Mouse (Mus musculus) telencephalon, adult 2 months (tissue): ENCODE measurements at regions not wholly inside any gene's neighbourhood (a gene's known extent, or its start where the extent isn't known, plus 50 kb on each side); places are given as distances from the start of the nearest gene placed in this dataset.

ENCODE experiments used
- DNase-seq: peaks from one replicate; pipeline ENCODE4 v3.0.0-alpha.2; 2011; ENCODE audit warnings: low read depth, low spot score

DNA sequence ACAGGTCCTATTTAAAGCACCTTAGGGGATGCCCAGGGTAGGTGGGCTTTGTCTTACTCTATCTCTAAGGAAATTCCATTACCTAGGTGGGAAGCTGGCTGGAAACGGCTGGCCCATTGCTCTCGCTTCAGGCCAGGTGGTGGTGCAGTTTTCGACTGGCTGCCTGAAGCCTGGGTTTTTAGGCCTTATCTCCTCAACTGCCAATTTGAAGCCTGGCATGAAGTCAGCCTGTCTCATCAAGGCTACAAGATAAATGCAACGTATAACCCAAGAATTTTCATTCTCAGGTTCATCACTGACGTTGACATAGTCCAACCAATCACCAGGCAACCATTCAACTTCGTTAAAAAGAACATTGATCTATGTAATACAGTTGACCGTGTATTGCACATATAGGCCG lies 417.3 kb upstream of the Gm6657 start:
- no peak for DNase-seq

DNA sequence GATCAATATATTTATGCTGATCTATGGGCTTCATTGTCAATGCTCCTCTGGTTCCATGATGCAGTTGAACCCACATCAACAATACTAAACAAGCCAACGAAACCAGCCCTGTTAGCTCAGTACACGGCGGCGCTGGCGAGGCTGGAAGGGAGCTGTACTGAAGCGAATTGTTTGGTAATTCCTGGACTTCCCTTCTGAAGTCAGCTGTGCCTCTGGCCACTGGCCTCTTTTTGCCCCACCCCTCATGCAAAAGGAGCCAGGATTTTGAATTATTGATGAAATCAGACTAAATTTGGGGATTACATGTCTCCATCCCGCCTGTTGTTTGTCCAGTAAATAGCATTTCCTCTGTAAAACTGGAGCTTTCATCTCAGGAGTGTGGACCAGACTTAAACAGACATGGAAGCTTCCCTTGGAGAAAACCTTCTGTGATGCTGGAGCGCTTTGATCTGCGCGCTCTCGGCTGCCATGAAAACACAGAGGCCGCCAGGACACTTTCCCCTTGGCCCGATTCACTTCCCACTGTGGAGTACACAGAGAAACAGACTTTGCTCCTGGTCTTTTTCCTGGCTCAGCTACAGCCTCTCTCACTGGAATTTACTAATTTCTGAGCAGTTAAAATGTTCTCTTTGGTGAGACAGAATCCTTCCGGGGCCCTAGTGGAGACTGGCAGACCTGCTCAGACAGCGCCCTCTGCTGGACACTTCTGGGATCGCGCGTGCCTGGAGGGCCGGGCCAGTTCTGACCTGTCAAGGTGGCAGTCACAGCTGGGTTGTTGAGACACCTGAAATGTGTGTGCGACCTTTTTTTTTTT lies 412.9 kb upstream of the Gm6657 start:
- DNase-seq: no peak

DNA sequence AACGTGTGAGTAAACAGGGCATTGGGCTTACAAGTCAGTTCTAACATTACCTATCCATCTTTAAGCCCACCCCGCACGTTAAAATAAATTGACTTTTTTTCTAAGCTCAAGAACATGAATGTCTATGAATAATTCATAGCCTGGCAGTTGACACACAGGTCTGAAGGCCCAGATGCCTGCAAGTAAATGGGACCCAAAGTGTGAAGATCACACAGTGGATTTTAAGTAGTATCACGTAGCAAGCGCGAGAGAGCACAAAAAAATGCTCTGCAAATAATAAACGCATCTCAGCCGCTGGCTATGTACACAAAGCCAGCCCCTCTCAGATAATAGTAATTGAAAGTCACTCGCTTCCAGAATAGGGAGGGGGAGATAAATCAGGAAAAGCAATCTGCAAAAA lies 410.1 kb upstream of the Gm6657 start:
- no peak for DNase-seq

DNA sequence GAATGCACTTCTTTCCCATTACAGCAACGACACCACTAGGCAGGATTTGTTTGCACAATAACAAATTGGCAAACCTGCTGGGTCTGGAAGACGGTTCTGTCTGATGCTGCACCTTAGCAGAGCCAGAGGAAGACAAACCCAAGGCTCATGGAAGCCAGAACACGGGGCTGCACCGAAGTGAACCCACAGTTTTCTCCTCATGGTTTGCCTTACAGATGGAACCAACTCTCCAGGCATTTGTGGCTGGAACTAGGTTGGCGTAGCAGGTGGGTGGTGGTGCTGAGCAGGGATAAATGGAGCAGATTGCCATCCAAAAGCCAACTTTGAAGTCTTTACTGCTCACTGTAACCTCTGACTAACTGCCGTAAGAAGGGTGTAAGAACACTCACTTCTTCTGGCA lies 408.4 kb upstream of the Gm6657 start:
- DNase-seq: peak; percentile 65

DNA sequence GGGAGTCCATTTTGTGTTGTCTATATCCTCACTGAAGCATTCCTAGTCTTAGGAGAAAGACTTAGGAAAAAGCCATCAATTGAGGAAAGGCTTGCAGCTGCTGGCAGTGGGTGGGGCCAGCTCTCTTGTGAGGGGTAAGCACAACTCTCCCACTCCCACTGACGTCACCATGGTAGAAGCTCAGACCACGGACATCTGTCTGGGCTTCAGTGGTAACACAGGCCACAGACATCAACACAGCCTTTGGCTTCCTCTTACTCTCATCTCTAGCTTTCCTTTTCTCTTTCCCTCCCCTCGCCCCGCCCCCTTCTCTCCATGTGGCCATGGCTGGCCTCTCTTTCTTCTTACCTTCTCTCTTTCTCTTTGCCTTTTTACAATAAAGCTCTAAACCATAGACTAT lies 407.4 kb upstream of the Gm6657 start:
- no peak for DNase-seq

DNA sequence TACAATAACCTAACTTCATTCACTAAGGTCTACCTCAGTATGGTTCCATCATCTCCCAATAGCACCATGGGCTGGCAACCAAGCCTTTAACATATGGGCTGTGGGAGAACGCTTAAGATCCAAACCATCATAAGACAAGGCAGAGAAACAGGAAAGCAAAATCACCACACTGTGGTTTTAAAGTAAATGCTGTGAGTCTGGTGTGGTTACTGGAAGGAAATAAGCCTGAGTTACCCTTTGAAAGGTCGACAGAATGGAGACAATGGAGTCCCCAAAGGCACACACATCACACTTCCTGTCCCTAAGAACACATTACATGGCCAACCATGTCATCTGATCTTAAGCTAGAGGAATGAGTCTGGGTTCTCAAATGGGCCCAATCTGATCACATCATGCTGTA lies 405.8 kb upstream of the Gm6657 start:
- DNase-seq: peak; percentile 50

DNA sequence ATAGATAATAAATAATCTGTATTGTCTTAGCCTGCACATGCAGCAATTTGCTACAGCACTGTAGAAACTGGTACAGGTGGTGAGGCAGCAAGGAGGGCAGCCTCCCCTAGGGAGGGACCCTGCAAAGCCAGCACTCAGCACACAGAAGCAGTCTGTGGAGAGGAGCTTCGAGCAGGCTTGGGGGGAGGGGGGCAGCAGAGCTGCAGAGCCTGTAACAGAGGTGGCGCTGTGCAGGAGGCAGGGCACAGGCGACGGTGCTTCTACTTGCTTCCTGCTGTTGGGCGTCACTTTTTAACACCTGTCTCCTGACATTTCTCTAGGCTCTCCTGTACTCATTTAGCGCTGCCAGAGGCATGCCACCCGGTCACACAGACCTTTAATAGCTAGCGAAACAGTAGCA lies 404.6 kb upstream of the Gm6657 start:
- no peak for DNase-seq

DNA sequence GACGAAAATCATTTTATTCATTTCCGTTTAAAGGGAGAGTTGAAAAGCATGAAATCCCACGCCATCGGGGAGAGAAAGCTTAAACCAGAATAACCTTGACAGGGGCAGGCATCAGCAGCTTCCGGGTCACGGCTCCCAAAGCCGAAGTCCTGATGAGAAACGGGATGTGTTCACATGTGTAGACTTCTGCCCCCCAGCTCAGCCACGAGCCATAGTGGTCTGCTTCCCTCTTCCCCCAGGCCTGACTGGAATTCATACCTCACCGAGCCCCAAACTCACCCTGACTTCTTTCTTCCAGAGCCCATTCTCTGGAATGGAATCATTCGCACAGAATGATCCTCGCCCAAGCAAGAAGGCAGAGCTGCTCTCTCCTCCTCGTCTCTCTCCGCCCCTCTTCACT lies 404.2 kb upstream of the Gm6657 start:
- DNase-seq: no peak

DNA sequence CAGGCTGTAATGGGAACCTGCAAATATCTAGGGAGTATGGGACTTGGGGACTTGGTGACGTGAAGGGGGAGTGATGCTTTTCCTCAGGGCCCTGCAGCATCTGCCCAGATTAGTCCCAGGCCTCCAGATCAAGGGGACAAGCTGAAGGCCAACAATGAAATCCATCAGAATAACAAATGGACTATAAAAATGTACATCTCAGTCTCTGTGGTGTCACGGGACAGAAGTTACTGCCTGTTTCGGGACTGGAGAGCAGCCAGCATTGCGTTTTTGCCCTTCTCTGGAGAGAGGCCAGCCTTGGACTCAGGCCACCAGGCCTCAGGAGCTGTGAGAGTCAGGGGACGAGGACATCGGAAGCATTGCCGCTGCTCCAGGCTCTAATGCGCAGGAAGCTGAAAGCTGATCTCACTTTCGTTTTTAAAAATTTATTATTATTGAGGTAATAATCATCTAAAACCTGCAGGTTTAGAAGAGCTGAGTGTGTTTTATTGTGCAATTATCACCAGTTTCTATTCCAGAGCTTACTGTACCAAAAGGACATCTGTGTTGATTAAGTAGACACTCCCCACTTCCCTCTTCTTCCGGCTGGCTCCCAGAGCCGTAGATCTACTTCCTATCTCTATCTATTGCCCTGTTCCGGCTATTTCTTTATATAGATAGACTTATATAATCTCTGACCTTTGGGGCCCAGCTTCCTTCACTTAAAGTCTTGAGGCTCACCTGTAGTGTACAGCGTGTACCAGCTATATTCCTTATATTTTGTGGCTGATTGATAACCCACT lies 403.0 kb upstream of the Gm6657 start:
- DNase-seq: no peak

DNA sequence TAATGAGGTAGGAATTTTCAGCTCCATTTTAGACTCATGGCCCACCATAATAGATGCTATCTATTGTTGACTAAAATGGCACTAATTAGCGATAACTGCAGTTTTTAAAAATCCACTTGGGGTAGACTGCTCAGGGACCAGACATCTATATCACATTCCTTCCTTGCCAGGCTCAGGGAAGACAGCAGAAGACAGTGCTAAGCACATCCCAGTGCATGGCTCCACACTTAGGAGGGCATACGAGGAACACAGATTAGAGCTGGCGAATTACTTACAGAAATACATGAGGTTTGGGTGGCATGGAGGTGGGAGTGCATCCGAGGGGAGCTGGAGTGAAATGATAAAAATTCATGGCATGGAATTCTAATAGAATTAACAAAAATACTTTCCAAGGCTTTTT lies 395.5 kb upstream of the Gm6657 start:
- no peak for DNase-seq

DNA sequence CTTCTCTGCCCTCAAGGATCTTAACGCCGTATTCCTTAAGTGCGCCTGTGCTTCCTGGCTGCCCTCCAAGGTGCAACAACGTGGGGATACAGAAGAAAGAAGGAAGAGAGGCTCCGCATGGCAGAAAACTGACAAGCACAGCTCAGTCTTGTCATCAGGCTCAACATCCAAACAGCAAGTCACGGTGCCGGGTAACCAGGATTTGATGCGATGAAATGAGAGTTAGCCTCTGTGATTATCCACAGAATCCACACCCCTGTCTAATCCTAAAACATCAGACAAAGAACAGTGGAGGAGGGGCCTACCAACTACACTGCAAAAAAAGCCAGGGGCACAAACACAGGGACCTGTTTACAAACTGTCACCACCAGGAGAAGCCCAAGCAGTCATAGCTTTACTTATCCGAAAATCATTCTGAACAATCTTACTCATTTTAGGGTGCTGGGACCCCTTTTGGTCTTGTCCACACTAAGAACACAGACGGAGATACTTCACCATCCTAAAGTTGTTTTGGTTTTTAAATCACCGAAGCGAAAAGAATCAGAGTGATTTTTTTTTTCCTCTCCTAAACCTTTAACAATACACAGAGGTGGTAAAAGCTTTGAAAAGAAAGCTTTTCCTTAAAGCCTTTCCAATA lies 394.8 kb upstream of the Gm6657 start:
- DNase-seq: no peak

DNA sequence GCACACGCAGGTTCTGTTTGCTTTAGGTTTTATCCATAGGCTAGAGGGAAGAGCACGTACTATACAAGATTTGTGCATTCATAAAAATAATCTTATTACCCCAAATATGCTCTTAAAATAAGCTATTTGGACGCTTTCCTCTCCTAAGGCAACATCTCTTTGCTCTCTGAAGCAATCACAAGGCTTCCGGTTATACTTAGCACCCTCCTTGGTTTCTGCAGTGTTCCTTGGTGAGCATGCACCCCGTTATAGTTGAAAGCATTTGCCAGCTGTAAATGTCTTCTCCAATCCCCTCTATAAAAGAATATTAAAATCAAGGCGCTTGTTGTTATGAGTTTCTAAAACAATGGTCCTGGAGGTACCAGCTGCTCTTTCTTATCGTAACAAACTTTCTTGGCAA lies 386.4 kb upstream of the Gm6657 start:
- no peak for DNase-seq

DNA sequence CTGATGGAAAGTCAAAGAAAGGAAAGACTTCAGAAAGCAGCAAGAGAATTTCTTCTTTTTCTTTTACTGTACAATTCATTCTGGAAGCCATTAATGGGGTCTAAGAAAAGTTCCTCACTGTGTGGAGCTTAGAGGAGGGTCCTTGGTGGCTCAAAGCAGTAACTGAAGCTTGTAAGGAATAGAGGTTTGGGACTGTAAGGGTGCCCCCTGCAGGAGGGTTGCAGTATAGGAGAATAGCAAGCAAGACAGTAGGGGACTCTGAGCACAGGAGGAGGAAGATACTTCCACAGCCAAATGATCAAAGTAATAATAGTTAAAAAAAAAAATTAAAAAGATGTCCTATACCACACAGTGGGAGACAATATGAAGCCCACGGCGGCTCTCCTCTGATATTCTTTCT lies 382.8 kb upstream of the Gm6657 start:
- no peak for DNase-seq

DNA sequence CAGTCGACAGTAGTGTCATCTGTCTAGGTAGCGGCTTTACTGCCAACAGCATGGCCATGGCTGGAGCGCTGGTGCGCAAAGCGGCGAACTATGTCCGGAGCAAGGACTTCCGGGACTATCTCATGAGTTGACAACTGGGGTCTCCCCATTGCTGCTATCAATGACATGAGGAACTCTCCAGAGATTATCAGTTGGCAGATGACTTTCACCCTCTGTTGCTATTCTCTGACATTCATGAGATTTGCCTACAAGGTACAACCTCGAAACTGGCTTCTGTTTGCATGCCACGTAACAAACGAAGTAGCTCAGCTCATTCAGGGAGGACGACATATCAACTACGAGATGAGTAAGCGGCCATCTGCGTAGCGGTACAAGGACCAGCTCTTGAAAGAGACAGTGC lies 374.6 kb upstream of the Gm6657 start:
- no peak for DNase-seq

DNA sequence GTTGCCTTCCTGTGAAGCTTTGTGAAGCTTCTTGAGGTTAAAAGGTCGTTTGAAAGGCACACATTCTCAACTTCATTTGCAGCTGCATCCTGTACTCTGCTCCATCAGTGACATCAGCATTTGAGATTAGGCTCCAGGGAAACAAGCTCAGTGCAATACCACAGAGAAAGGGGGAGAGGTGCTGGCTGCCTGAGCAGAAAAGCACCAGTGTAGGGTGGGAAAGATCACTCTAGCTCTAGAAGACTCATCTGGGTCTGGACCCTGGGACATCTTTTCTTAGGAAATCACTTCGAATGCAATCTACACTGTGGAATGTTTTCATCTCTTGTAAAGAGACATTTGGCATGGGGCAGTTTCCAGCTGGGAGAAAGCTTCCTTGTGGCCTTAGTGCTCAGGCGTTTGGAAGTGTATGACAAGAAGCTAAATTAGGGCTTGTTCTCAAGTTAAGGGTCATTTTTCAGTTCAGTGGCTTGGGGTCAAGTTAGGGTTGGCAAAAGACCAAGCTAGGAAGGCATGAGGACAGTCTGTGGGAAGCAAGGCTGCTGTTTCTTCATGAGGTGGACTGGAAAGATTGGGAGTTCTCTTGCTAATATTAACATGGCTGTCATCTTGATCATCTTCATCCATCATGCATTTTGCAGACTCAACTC lies 370.5 kb upstream of the Gm6657 start:
- DNase-seq: no peak

DNA sequence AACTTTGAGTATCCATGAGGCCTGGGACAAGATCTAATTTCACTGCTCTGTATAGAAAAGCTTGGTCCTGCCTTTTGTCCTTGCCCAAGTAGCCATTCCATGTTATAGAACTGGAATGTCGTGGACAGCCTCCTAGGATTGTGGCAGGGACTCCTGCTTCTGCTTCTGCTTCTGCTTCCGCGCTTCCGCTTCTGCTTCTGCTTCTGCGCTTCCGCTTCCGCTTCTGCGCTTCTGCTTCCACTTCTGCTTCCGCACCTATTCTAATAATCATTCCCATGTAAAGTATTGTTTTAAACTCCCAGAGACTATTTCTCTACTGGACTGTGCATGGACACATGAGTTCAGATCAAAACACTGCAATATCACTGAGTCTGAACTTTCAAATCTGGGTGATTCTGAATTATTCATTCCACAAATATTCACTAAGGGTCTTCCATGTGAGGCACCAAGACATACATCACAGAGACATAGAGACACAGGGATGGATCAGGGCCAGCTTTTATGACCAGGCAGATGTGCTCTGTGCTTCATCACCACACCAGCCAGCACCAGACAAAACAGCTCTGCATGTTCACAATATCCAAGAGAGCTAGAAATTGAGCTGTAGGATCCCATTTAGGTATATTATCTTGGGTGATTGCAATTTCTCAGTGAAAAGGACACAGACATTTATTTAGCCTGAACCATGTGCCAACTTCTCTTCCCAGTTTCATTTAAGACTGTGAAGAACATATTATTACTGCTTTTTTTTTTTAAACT lies 360.5 kb upstream of the Gm6657 start:
- no peak for DNase-seq

DNA sequence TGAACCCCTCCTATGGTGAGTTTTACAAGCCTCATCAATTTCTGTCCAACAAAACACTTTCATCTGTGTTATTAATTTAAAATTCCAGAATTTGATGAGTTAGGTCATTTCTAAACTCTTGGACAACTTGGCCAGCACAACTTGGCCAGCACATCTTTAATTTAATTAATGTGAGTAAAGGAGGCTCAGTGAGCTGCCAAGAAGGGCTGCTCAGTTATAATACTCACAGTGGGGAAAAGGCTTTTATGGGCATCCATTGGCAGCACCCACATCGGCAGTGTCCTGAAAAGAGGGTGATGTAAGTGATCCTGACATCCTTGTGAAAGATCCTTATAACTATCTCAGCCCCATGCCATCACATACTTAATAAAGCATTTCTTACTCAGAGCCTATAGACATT lies 359.2 kb upstream of the Gm6657 start:
- no peak for DNase-seq

DNA sequence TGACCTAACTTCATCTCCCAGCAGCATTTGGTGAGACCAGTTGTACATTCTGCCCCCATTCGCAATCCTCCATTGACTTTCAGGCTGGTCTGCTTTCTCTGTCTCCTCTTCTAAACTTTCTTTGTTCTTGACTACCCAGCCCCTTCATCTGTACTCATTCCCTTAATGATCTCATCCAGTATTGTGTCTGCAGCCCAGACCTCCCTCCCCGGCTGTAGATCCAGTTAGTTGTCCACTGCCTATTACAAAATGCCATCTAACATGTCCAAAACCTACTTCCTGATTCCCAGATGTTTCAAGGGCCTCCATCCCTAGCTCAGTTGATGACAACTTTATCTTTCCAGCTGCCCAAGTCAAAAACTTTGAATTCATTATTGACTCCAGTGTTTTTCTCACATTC lies 357.8 kb upstream of the Gm6657 start:
- no peak for DNase-seq

DNA sequence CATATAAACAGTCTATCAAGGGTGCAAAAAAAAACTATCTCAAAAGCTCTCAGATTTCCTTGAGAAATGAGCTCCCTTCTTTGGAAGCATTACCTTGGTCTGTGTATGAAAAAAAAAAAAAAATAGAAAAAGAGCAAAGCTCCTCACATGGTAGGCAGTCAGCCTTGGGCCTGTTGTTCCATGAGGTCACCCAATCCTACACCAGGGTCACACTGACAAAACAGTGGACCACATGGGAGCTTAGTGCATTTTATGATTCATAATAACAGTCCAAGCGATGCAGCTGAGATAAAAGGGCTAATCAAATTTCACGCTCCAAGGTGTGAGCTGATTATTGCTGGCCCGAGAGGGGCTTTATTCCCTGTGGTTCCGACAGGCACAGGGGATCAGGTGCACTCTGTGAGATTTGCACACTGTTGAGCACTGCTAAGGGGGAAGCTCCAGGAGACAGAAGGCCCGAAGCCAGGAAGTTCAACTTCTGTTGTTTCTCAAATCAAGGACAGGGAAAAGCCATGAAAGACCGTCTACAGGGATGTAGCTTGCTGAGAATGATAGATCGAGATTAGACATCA lies 352.1 kb upstream of the Gm6657 start:
- no peak for DNase-seq

DNA sequence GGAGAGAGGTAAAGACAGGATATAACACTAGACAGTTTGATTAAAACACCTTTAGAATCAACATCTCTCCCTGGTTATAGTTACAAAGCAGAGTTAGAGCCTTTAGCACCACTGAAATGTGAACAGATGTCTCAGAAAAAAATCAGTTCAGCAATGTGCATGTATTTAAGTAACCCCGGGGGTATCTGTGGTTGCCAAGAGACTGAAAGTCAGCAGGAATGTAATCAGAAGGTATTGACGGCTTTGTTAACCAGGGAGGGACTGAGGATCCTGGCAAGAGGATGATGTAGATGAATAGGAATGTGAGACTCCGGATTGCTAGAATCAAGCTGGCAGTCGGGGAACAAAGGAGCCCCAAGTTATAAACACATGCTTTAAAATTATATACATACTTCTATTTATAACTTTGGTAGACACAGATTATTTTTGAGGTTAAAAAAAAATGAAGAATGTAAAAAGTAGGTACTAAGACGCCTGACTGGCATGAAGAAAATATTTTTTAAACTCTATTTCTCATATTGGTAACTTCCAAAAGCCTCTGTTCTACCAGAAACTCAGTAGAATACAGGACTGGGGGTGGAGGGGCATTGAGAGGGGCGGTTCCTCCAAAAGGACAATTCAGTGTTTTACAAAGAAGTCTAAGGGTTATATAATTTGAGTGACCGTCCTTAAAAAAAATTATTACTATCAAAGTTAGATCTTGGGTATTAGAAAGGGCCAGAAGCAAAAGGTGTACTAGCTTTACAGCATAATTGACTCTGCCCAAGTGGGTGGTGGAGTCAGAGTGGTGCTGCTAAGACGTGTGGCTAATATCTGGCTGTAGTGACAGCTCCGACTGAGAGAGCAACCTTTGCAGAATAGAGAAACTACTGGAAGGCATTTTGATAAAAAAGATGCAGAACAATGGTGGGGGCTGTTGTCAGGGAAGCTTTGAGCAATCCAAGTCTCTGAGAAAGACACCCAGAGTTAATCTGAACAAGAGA lies 341.2 kb upstream of the Gm6657 start:
- no peak for DNase-seq
